Mouse (Mus musculus): ENCODE measurements around the gene Mcpt8. TPM values are rescaled to one million over a fixed set of nuclear protein-coding genes. Genes with fewer than 3 reads are reported as not detected.
"Not testable (repeated sequence)": the region's sequence is repeated elsewhere in the genome, so short reads cannot be mapped to it uniquely, and the experiment has no call there.

Gene Mcpt8
- total RNA-seq, 2 experiments from 2014 or later = not detected

DNA sequence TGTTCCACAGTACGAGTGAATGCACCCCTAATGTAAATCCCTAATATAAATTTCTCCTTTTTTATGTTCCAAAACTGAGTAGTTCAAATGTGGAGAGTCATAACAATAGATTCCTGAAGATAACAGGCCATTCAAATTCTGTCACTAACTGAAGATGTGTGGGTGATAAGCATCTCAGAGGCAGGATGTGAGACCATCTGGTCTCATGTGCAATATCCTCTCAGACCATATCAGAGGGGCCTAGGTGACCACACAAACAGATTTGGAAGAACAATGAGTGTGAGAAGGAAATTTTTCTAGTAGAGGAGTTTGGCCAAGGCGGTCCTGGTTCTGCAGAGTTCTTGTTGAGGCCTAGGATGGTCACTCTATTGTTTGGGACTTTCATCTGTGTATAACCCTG lies 8.3 kb upstream of the Mcpt8 start:
- Histone ChIP-seq H3K4me3 (no peak overlapping the region), H3K27ac (no peak overlapping the region)
- TF ChIP-seq CTCF (conservative IDR thresholded peaks at IDR 0.05) = no peak
- DNase-seq (ENCODE audit: low spot score in 2 of 2) = no peak

- no peak for DNase-seq (ENCODE audit: low spot score in 2 of 2)
- Histone ChIP-seq H3K4me3 (no peak overlapping the region), H3K27ac (no peak overlapping the region)
- TF ChIP-seq CTCF (conservative IDR thresholded peaks at IDR 0.05) = no peak
Measured at GRCm38 (mm10) chr14:56086711-56087110, 1.6 kb upstream of the Mcpt8 start.

GRCm38 (mm10) chr14:56082016-56082415 lies 3.1 kb downstream of the Mcpt8 start:
- Histone ChIP-seq H3K4me3 (no peak overlapping the region), H3K27ac (no peak overlapping the region)
- no peak for TF ChIP-seq CTCF (conservative IDR thresholded peaks at IDR 0.05)
- no peak for DNase-seq (ENCODE audit: low spot score in 2 of 2)

- not testable (repeated sequence) for H3K4me3 ChIP-seq; H3K27ac ChIP-seq; DNase-seq (ENCODE audit: low spot score in 2 of 2)
Measured at GRCm38 (mm10) chr14:56062213-56062612, 22.9 kb downstream of the Mcpt8 start, which contains the start of gene Mcpt4. Gene Mcpt4, minus strand, starts transcription at chr14:56062313.

GRCm38 (mm10) chr14:56057722-56058121 lies 27.4 kb downstream of the Mcpt8 start:
- no peak overlapping the region for H3K27ac ChIP-seq
- TF ChIP-seq CTCF (conservative IDR thresholded peaks at IDR 0.05) = no peak
- no peak overlapping the region for H3K4me3 ChIP-seq
- DNase-seq (ENCODE audit: low spot score in 2 of 2) = no peak

GRCm38 (mm10) chr14:56055408-56055807 lies 29.7 kb downstream of the Mcpt8 start:
- no peak overlapping the region for H3K4me3 ChIP-seq
- H3K27ac ChIP-seq = no peak overlapping the region
- DNase-seq (ENCODE audit: low spot score in 2 of 2) = no peak
- TF ChIP-seq CTCF (conservative IDR thresholded peaks at IDR 0.05) = peak; percentile 24; the same call in 1 of the 2 replicates

DNA sequence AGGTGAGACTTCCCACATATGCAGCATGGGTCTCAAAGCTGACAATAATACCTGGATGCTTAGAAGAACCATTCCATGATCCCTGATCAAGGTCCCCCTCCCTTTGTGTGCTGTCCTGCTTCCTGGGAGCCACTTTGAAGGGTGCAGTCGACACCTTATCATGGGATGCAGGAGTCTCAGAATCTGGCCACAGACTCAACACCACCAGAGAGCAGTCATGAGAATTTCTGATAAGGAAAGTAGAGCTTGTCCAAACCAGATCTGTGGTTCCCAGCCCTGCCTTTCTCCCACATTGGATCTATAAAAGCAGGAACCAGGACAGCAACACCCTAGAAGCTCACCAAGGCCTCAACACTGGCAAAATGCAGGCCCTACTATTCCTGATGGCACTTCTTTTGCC lies 43.3 kb downstream of the Mcpt8 start, which contains the start of gene Mcpt2:
TSS of gene Mcpt2 (plus strand) at position 250 of the 400 bp plus-strand sequence.
- not testable (repeated sequence) for H3K4me3 ChIP-seq; H3K27ac ChIP-seq; DNase-seq (ENCODE audit: low spot score in 2 of 2)

GRCm38 (mm10) chr14:56034433-56034832 lies 50.6 kb downstream of the Mcpt8 start:
- no peak for DNase-seq (ENCODE audit: low spot score in 2 of 2)
- H3K4me3 ChIP-seq = no peak overlapping the region
- TF ChIP-seq CTCF (conservative IDR thresholded peaks at IDR 0.05) = no peak
- H3K27ac ChIP-seq = no peak overlapping the region

Small RNA genes within 50 kb of the gene (microRNA-seq; reads per million reads assigned to microRNA genes)
- 0 reads per million in 2 experiments for gene Mir6949

Other genes with a start within 250 kb of the Mcpt8 start
- gene Nynrin, start 231.3 kb downstream of the Mcpt8 start, total RNA-seq (2021) = 1 to 10 TPM; 7.9 to 8.9 TPM
- gene Cbln3, start 200.9 kb downstream of the Mcpt8 start, total RNA-seq (2021) = under 1 TPM; 0.32 to 0.54 TPM
- 10 to 100 TPM; 13.2 to 14.7 TPM for gene Khnyn, start 200.3 kb downstream of the Mcpt8 start, total RNA-seq (2021)
- 10 to 100 TPM; 63.5 to 78.7 TPM for gene Sdr39u1, start 185.0 kb downstream of the Mcpt8 start, total RNA-seq (2021)
- gene Cma1, start 140.6 kb downstream of the Mcpt8 start, total RNA-seq (2021) = under 1 TPM in 1 of 2 experiments, not detected in 1; 0.69 TPM
- gene Cma2, start 134.3 kb downstream of the Mcpt8 start, total RNA-seq (2021) = not detected
- gene Mcpt1, start 67.3 kb downstream of the Mcpt8 start, total RNA-seq (2021) = not detected
- not detected for gene Mcpt9, start 54.8 kb downstream of the Mcpt8 start, total RNA-seq (2021)
- not detected for gene Mcpt2, start 43.2 kb downstream of the Mcpt8 start, total RNA-seq (2021)
- gene Mcpt4, start 23.0 kb downstream of the Mcpt8 start, total RNA-seq (2021) = under 1 TPM; 0.54 to 1.00 TPM
- gene Ctsg, start 17.3 kb upstream of the Mcpt8 start, total RNA-seq (2021) = not detected
- not detected for gene Gzme, start 35.4 kb upstream of the Mcpt8 start, total RNA-seq (2021)
- not detected for gene Gzmd, start 47.3 kb upstream of the Mcpt8 start, total RNA-seq (2021)
- gene Gzmg, start 74.3 kb upstream of the Mcpt8 start, total RNA-seq (2021) = not detected
- gene Gzmn, start 89.3 kb upstream of the Mcpt8 start, total RNA-seq (2021) = not detected
- not detected for gene Gzmf, start 126.1 kb upstream of the Mcpt8 start, total RNA-seq (2021)
- not detected for gene Gzmc, start 149.4 kb upstream of the Mcpt8 start, total RNA-seq (2021)
- gene Gzmb, start 177.0 kb upstream of the Mcpt8 start, total RNA-seq (2021) = not detected

Measured in layer of hippocampus, adult 2 months (tissue).